Mouse (Mus musculus): Measurements from ENCODE around the gene 1700067P10Rik. TPM values are rescaled to one million over a fixed set of nuclear protein-coding genes. Genes with fewer than 3 reads are reported as not detected.

Gene 1700067P10Rik
- polyA plus RNA-seq, 1 experiment from 2014 or later, result not detected

GRCm38 (mm10) chr17:48067083-48067614, 22.0 kb upstream of the 1700067P10Rik start:
- Histone ChIP-seq H3K27ac (peak overlapping the region; percentile 46; the same call in 1 of the 2 replicates), H3K9me3 (peaks cover 6% of the 10 kb centered on the region; the same call in 1 of the 2 replicates), H3K4me3 (no peak overlapping the region), H3K27me3 (ENCODE audit: poor library complexity, severe bottlenecking) (peaks cover 36% of the 10 kb centered on the region), H3K4me1 (peaks cover 29% of the 10 kb centered on the region), H3K36me3 (replicated peaks) (no peaks in the 10 kb centered on the region)
- WGBS, result 69% methylated on average over 10 of the region's 10 CpGs
- DNase-seq (ENCODE audit: extremely low spot score, low spot score), result no peak

- DNase-seq (ENCODE audit: extremely low spot score, low spot score), result no peak
- Histone ChIP-seq H3K27ac (peak overlapping the region; percentile 46; the same call in 1 of the 2 replicates), H3K4me1 (peaks cover 29% of the 10 kb centered on the region), H3K27me3 (ENCODE audit: poor library complexity, severe bottlenecking) (peaks cover 36% of the 10 kb centered on the region), H3K36me3 (replicated peaks) (no peaks in the 10 kb centered on the region), H3K9me3 (peaks cover 6% of the 10 kb centered on the region; the same call in 1 of the 2 replicates), H3K4me3 (no peak overlapping the region)
- WGBS, result 22% methylated on average over 5 of the region's 5 CpGs
These were observed 21.4 kb upstream of the 1700067P10Rik start for GRCm38 (mm10) chr17:48067729-48068128.

- Histone ChIP-seq H3K9me3 (no peaks in the 10 kb centered on the region), H3K27ac (no peak overlapping the region), H3K36me3 (replicated peaks) (no peaks in the 10 kb centered on the region), H3K4me3 (no peak overlapping the region), H3K27me3 (ENCODE audit: poor library complexity, severe bottlenecking) (no peaks in the 10 kb centered on the region), H3K4me1 (peaks cover 10% of the 10 kb centered on the region)
- WGBS, result 65% methylated on average over 3 of the region's 3 CpGs
- no peak for DNase-seq (ENCODE audit: extremely low spot score, low spot score)
These were observed 8.5 kb upstream of the 1700067P10Rik start for GRCm38 (mm10) chr17:48080626-48081025.

- DNase-seq (ENCODE audit: extremely low spot score, low spot score), result no peak
- Histone ChIP-seq H3K36me3 (replicated peaks) (no peaks in the 10 kb centered on the region), H3K4me1 (peaks cover 3% of the 10 kb centered on the region; the same call in 1 of the 2 replicates), H3K4me3 (no peak overlapping the region), H3K9me3 (peaks cover 8% of the 10 kb centered on the region), H3K27me3 (ENCODE audit: poor library complexity, severe bottlenecking) (peaks cover 25% of the 10 kb centered on the region), H3K27ac (no peak overlapping the region)
- 77% methylated on average over 2 of the region's 2 CpGs for WGBS
These were observed 327 bp downstream of the 1700067P10Rik start for GRCm38 (mm10) chr17:48089446-48089845.

- Histone ChIP-seq H3K4me1 (peaks cover 10% of the 10 kb centered on the region), H3K4me3 (no peak overlapping the region), H3K27ac (no peak overlapping the region), H3K27me3 (ENCODE audit: poor library complexity, severe bottlenecking) (peaks cover 34% of the 10 kb centered on the region), H3K36me3 (replicated peaks) (no peaks in the 10 kb centered on the region), H3K9me3 (peaks cover 8% of the 10 kb centered on the region)
- 82% methylated on average over 12 of the region's 12 CpGs for WGBS
- no peak for DNase-seq (ENCODE audit: extremely low spot score, low spot score)
These were observed 1.2 kb downstream of the 1700067P10Rik start for GRCm38 (mm10) chr17:48090305-48090704.

GRCm38 (mm10) chr17:48093286-48093817, 4.2 kb downstream of the 1700067P10Rik start:
- Histone ChIP-seq H3K4me1 (peaks cover 40% of the 10 kb centered on the region), H3K9me3 (peaks cover 8% of the 10 kb centered on the region), H3K36me3 (replicated peaks) (no peaks in the 10 kb centered on the region), H3K27ac (no peak overlapping the region), H3K27me3 (ENCODE audit: poor library complexity, severe bottlenecking) (peaks cover 64% of the 10 kb centered on the region), H3K4me3 (no peak overlapping the region)
- 79% methylated on average over 5 of the region's 5 CpGs for WGBS
- DNase-seq (ENCODE audit: extremely low spot score, low spot score), result no peak

- 5% methylated on average over 20 of the region's 20 CpGs for WGBS
- H3K27me3 ChIP-seq (ENCODE audit: poor library complexity, severe bottlenecking), result peaks cover 81% of the 10 kb centered on the region
These were observed 5.9 kb downstream of the 1700067P10Rik start for GRCm38 (mm10) chr17:48094820-48095680.

GRCm38 (mm10) chr17:48095718-48096121, 6.6 kb downstream of the 1700067P10Rik start:
- Histone ChIP-seq H3K36me3 (replicated peaks) (no peaks in the 10 kb centered on the region), H3K4me3 (peak overlapping the region; percentile 48), H3K27me3 (ENCODE audit: poor library complexity, severe bottlenecking) (peaks cover 83% of the 10 kb centered on the region), H3K27ac (peak overlapping the region; percentile 77), H3K4me1 (peaks cover 61% of the 10 kb centered on the region), H3K9me3 (peaks cover 8% of the 10 kb centered on the region)
- DNase-seq (ENCODE audit: extremely low spot score, low spot score), result peak; percentile 60
- WGBS, result under 1% methylated on average over 26 of the region's 26 CpGs

More at GRCm38 (mm10) chr17:48094820-48095680, 5.9 kb downstream of the 1700067P10Rik start:
- H3K36me3 ChIP-seq (replicated peaks), result no peaks in the 10 kb centered on the region
- H3K4me1 ChIP-seq, result peaks cover 57% of the 10 kb centered on the region
- H3K9me3 ChIP-seq, result peaks cover 8% of the 10 kb centered on the region
- DNase-seq (ENCODE audit: extremely low spot score, low spot score), result peak; percentile 27
- peak overlapping the region; percentile 7 for H3K4me3 ChIP-seq
- no peak overlapping the region for H3K27ac ChIP-seq

GRCm38 (mm10) chr17:48096321-48096720, 7.2 kb downstream of the 1700067P10Rik start:
- Histone ChIP-seq H3K4me1 (peaks cover 67% of the 10 kb centered on the region), H3K36me3 (replicated peaks) (no peaks in the 10 kb centered on the region), H3K27ac (peak overlapping the region; percentile 77), H3K27me3 (ENCODE audit: poor library complexity, severe bottlenecking) (peaks cover 83% of the 10 kb centered on the region), H3K9me3 (peaks cover 8% of the 10 kb centered on the region), H3K4me3 (peak overlapping the region; percentile 48)
- peak; percentile 32 for DNase-seq (ENCODE audit: extremely low spot score, low spot score)
- WGBS, result 4% methylated on average over 17 of the region's 17 CpGs

GRCm38 (mm10) chr17:48097011-48097742, 8.1 kb downstream of the 1700067P10Rik start:
- WGBS, result under 1% methylated on average over 37 of the region's 41 CpGs
- DNase-seq (ENCODE audit: extremely low spot score, low spot score), result peak; percentile 71
- peaks cover 8% of the 10 kb centered on the region for H3K9me3 ChIP-seq
- H3K4me3 ChIP-seq, result peak overlapping the region; percentile 48
- no peaks in the 10 kb centered on the region for H3K36me3 ChIP-seq (replicated peaks)
- H3K4me1 ChIP-seq, result peaks cover 67% of the 10 kb centered on the region
- H3K27me3 ChIP-seq (ENCODE audit: poor library complexity, severe bottlenecking), result peaks cover 83% of the 10 kb centered on the region
- H3K27ac ChIP-seq, result peak overlapping the region; percentile 77

- Histone ChIP-seq H3K27ac (peak overlapping the region; percentile 77), H3K4me3 (peak overlapping the region; percentile 48), H3K4me1 (peaks cover 67% of the 10 kb centered on the region), H3K36me3 (replicated peaks) (no peaks in the 10 kb centered on the region), H3K27me3 (ENCODE audit: poor library complexity, severe bottlenecking) (peaks cover 83% of the 10 kb centered on the region), H3K9me3 (peaks cover 8% of the 10 kb centered on the region)
- DNase-seq (ENCODE audit: extremely low spot score, low spot score), result peak; percentile 69
- under 1% methylated on average over 39 of the region's 43 CpGs for WGBS
These were observed 8.8 kb downstream of the 1700067P10Rik start for GRCm38 (mm10) chr17:48097743-48098527.

- peak overlapping the region; percentile 48 for H3K4me3 ChIP-seq
- H3K27me3 ChIP-seq (ENCODE audit: poor library complexity, severe bottlenecking), result peaks cover 78% of the 10 kb centered on the region
- H3K36me3 ChIP-seq (replicated peaks), result no peaks in the 10 kb centered on the region
- peak; percentile 44 for DNase-seq (ENCODE audit: extremely low spot score, low spot score)
- peak overlapping the region; percentile 77 for H3K27ac ChIP-seq
- H3K9me3 ChIP-seq, result peaks cover 6% of the 10 kb centered on the region
- peaks cover 67% of the 10 kb centered on the region for H3K4me1 ChIP-seq
- under 1% methylated on average over 19 of the region's 19 CpGs for WGBS
These were observed 9.4 kb downstream of the 1700067P10Rik start for GRCm38 (mm10) chr17:48098528-48098890.

All from forebrain, embryonic 10.5 days (tissue).